Mouse (Mus musculus) hindbrain, postnatal 0 days (tissue): ENCODE results near the gene Rnh1. TPM values are rescaled to one million over a fixed set of nuclear protein-coding genes. Genes with fewer than 3 reads are reported as not detected.

Source experiments
- ATAC-seq: fragments of 200-750 bp; cut with Nextera tagmentation; 2 replicates; pipeline ENCODE4 v1.8.0; 2017; ENCODE audit warnings: mild to moderate bottlenecking, moderate TSS enrichment, moderate library complexity
- DNase-seq: peaks from one replicate; pipeline ENCODE4 v3.0.0-alpha.2; 2015; ENCODE audit warnings: low spot score
- H3K27ac ChIP-seq: fragments of 300-500 bp; sonication (generic); 2 replicates; pipeline ENCODE4 v1.5.1; 2014; ENCODE audit warnings: mild to moderate bottlenecking
- H3K27me3 ChIP-seq: fragments of 300-500 bp; sonication (generic); 2 replicates; pipeline ENCODE4 v1.6.1; 2014; ENCODE audit warnings: low read length, mixed read lengths; ENCODE audit not compliant: insufficient read depth
- H3K36me3 ChIP-seq: fragments of 300-500 bp; sonication (generic); 2 replicates; pipeline ENCODE4 v1.6.1; 2014; ENCODE audit warnings: low read length, mixed read lengths; ENCODE audit not compliant: insufficient read depth
- H3K4me1 ChIP-seq: fragments of 300-500 bp; sonication (generic); 2 replicates; pipeline ENCODE4 v1.6.1; 2014; ENCODE audit warnings: antibody characterized with exemption, low read length, mixed read lengths; ENCODE audit not compliant: insufficient read depth
- H3K4me2 ChIP-seq: fragments of 300-500 bp; sonication (generic); 2 replicates; pipeline ENCODE4 v1.6.1; 2014; ENCODE audit warnings: low read depth, mild to moderate bottlenecking, low read length, moderate library complexity, mixed read lengths
- H3K4me3 ChIP-seq: fragments of 300-500 bp; sonication (generic); 2 replicates; pipeline ENCODE4 v1.5.1; 2014; ENCODE audit warnings: low read length
- H3K9ac ChIP-seq: fragments of 300-500 bp; sonication (generic); replicated peaks from 2 replicates; pipeline ENCODE4 v1.6.1; 2014; ENCODE audit warnings: mild to moderate bottlenecking, low read length, moderate library complexity, mixed read lengths
- H3K9me3 ChIP-seq: fragments of 300-500 bp; sonication (generic); 2 replicates; pipeline ENCODE4 v1.6.1; 2016; ENCODE audit warnings: low read length, mixed read lengths
- CTCF ChIP-seq: IDR thresholded peaks from 2 replicates; pipeline ENCODE4 v1.5.1; 2016; ENCODE audit warnings: antibody characterized with exemption, control low read depth, low read depth
- WGBS: fragments of 180-500 bp; shearing (Covaris S2); extraction: QIAGEN DNeasy Blood & Tissue Kit; methylation state at CpG from one replicate; pipeline ENCODE4 v1.1.7; 2014; 5-methylcytosine and 5-hydroxymethylcytosine counted together
- polyA plus RNA-seq: library from polyadenylated mRNA; unstranded; fragments of >200 nt; fragmentation: Nextera tagmentation; extraction: Ambion mirVana; gene quantifications from 2 replicates; pipeline ENCODE4 v1.2.1, GENCODE M21; 2015
- total RNA-seq: library from RNA; depleted of rRNA; stranded (reverse); fragments of >200 nt; gene quantifications from 2 replicates; pipeline ENCODE4 v1.2.3, GENCODE M21; 2014

The Rnh1 gene
- total and polyA plus RNA-seq, 2 experiments from 2014 or later, result 55.3 to 65.2 TPM

- peaks cover 17% of the 10 kb centered on the region for H3K36me3 ChIP-seq
- no peaks in the 10 kb centered on the region for H3K27me3 ChIP-seq
- no peak overlapping the region for H3K9ac ChIP-seq
- H3K4me2 ChIP-seq, result no peak overlapping the region
- no peak overlapping the region for H3K4me3 ChIP-seq
- no peak for TF ChIP-seq CTCF
- H3K4me1 ChIP-seq, result peaks cover 10% of the 10 kb centered on the region
- WGBS, result 89% methylated on average over 3 of the region's 3 CpGs
- DNase-seq (no peak), ATAC-seq (no peak)
- no peak overlapping the region for H3K27ac ChIP-seq
- H3K9me3 ChIP-seq, result no peaks in the 10 kb centered on the region
Measured at GRCm38 (mm10) chr7:141188733-141189132, 16.1 kb upstream of the Rnh1 start.

- no peak for TF ChIP-seq CTCF
- Histone ChIP-seq H3K4me2 (no peak overlapping the region), H3K9ac (no peak overlapping the region), H3K4me1 (peaks cover 10% of the 10 kb centered on the region), H3K27me3 (no peaks in the 10 kb centered on the region), H3K9me3 (no peaks in the 10 kb centered on the region), H3K27ac (no peak overlapping the region), H3K36me3 (peaks cover 17% of the 10 kb centered on the region), H3K4me3 (no peak overlapping the region)
- ATAC-seq (no peak), DNase-seq (no peak)
- WGBS, result 89% methylated on average over 3 of the region's 3 CpGs
Measured at GRCm38 (mm10) chr7:141188194-141188593, 15.5 kb upstream of the Rnh1 start.

DNA sequence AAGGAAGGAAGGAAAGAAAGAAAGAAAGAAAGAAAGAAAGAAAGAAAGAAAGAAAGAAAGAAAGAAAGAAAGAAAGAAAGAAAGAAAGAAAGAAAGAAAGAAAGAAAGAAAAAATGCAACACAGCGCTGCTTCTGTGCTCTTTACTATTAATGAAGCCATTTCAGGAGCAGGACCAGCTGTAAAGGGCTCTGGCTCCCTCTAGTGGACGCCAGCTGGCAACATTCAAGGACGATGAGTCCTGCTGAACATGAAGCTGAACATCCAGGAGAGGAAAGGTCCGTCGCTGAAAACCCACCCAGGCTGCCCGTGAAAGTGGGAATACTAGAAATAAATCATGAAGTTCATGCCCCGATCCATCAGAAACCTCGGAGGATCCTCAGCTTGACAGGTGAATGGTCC is 3.5 kb upstream of the Rnh1 start:
- H3K36me3 ChIP-seq, result no peaks in the 10 kb centered on the region
- no peaks in the 10 kb centered on the region for H3K4me1 ChIP-seq
- no peak overlapping the region for H3K4me2 ChIP-seq
- H3K27ac ChIP-seq, result no peak overlapping the region
- H3K9ac ChIP-seq, result no peak overlapping the region
- WGBS, result 2% methylated on average over 8 of the region's 8 CpGs
- TF ChIP-seq CTCF, result peak; percentile 96
- no peak overlapping the region for H3K4me3 ChIP-seq
- DNase-seq (peak; percentile 94), ATAC-seq (no peak)
- no peaks in the 10 kb centered on the region for H3K9me3 ChIP-seq
- no peaks in the 10 kb centered on the region for H3K27me3 ChIP-seq

- H3K4me2 ChIP-seq, result no peak overlapping the region
- H3K4me1 ChIP-seq, result no peaks in the 10 kb centered on the region
- no peaks in the 10 kb centered on the region for H3K36me3 ChIP-seq
- H3K9me3 ChIP-seq, result no peaks in the 10 kb centered on the region
- no peaks in the 10 kb centered on the region for H3K27me3 ChIP-seq
- DNase-seq (no peak), ATAC-seq (no peak)
- no peak overlapping the region for H3K9ac ChIP-seq
- H3K4me3 ChIP-seq, result no peak overlapping the region
- WGBS, result 93% methylated on average over 4 of the region's 4 CpGs
- TF ChIP-seq CTCF, result 0 out of 2 replicates have a peak, but pooled peaks have one; percentile 20
- H3K27ac ChIP-seq, result no peak overlapping the region
Measured at GRCm38 (mm10) chr7:141175068-141175467, 2.4 kb upstream of the Rnh1 start.

DNA sequence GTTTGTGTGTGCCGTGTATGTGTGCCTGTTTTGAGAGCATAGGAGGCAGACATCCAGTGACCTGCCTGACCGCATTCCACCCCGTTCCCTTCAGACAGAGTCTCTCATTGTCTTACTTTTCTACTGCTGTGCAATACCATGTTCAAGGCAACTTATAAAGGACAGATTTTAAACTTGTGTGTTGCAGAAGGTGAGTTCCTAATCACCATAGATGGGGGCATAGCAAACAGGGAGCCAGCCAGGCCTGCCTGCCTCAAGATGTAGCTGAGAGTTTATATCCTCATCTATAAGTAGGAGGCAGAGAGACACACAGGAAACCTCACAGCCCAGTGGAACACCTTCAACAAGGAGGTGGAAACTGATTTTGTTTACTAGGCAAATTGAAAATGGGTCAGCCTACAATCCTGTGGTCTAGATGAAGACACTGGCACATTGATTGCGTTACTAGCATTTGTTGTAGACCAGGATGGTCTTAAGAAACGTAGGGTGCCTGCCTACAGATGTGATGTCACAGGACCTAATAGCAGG is 730 bp upstream of the Rnh1 start:
- peak overlapping the region; percentile 93; the same call in 1 of the 2 replicates for H3K27ac ChIP-seq

GRCm38 (mm10) chr7:141169866-141170265 is 2.8 kb downstream of the Rnh1 start:
- DNase-seq (no peak), ATAC-seq (no peak)
- no peak overlapping the region for H3K4me3 ChIP-seq
- H3K4me2 ChIP-seq, result no peak overlapping the region
- H3K36me3 ChIP-seq, result no peaks in the 10 kb centered on the region; the same call in 1 of the 2 replicates
- H3K27me3 ChIP-seq, result no peaks in the 10 kb centered on the region
- TF ChIP-seq CTCF, result no peak
- H3K4me1 ChIP-seq, result peaks cover 13% of the 10 kb centered on the region
- no peaks in the 10 kb centered on the region for H3K9me3 ChIP-seq
- no peak overlapping the region for H3K27ac ChIP-seq
- H3K9ac ChIP-seq, result no peak overlapping the region

More for the DNA sequence above, 730 bp upstream of the Rnh1 start:
- ATAC-seq (no peak), DNase-seq (no peak)
- Histone ChIP-seq H3K36me3 (no peaks in the 10 kb centered on the region), H3K9me3 (no peaks in the 10 kb centered on the region), H3K4me1 (peaks cover 5% of the 10 kb centered on the region; the same call in 1 of the 2 replicates), H3K9ac (peak overlapping the region; percentile 57), H3K4me3 (peak overlapping the region; percentile 44; the same call in 1 of the 2 replicates), H3K27me3 (no peaks in the 10 kb centered on the region), H3K4me2 (peak overlapping the region; percentile 61)
- WGBS, result 74% methylated on average over 5 of the region's 5 CpGs
- TF ChIP-seq CTCF, result no peak

- ATAC-seq (no peak), DNase-seq (peak; percentile 37)
- H3K27me3 ChIP-seq, result no peaks in the 10 kb centered on the region
- no peaks in the 10 kb centered on the region for H3K9me3 ChIP-seq
- H3K27ac ChIP-seq, result no peak overlapping the region
- H3K4me3 ChIP-seq, result no peak overlapping the region
- H3K36me3 ChIP-seq, result no peaks in the 10 kb centered on the region; the same call in 1 of the 2 replicates
- 40% methylated on average over 1 of the region's 1 CpGs for WGBS
- no peak overlapping the region for H3K9ac ChIP-seq
- peaks cover 13% of the 10 kb centered on the region for H3K4me1 ChIP-seq
- no peak overlapping the region for H3K4me2 ChIP-seq
- TF ChIP-seq CTCF, result no peak
Measured at GRCm38 (mm10) chr7:141169300-141169699, 3.4 kb downstream of the Rnh1 start.
